Mouse (Mus musculus): ENCODE data around the gene Smim13.

Smim13 gene

DNA sequence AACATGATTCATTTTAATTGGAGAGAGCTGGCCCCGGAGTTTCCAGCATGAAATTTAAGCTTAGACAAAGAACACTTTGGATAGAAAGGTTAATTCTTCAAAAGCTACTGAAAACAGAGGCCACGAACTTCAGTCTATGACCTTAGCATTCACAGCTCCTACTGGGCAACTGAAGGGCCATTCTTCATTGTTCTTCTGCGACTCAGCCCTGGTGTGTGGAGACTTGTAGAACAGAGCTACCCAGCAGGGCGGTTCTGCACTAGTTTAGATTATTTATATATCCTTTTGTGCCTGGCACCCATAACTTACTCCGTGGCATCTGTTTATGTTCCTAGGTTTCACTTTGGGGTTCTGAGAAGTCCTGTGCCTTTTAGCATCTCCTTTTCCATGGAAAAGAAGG is 44.0 kb downstream of the Smim13 start:
- no peak for DNase-seq

DNA sequence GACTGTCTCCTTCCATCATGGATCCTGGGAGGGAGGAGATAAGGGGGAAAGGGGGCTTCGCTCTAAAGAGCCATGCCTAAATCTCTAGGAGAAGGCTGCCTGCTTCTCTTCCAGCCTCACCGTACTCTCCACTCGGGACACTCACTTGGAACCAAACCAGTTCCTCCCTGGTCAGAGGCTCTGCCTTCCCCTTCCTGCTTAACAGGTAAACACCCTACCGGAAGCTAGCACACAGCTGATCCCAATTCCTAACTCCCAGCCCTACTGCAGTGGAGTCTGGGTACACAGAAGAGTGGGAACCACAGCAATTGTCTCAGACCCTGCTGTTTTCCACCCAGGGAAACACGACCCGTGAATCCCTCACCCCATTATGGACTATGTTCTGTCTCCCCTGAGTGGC is 46.2 kb downstream of the Smim13 start:
- DNase-seq: no peak

DNA sequence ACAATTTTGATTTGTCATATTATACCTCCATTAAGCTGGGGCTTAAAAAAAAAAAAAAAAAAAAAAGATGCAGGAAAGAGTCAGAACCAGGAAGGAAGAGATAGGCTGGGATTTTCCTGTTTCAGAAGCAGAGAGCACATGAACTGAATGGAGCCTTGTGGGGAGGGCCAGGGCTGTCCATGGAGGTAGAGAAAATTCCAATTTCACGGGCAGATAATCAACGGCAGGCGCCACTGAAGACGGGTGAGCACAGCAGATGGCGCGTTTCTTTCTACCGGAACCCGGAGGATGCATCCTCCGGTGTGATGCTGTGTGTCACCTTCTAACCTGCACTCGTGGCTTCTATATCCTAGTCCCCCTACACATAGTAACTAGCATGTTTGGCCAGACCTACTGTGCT is 46.8 kb downstream of the Smim13 start:
- no peak for DNase-seq

DNA sequence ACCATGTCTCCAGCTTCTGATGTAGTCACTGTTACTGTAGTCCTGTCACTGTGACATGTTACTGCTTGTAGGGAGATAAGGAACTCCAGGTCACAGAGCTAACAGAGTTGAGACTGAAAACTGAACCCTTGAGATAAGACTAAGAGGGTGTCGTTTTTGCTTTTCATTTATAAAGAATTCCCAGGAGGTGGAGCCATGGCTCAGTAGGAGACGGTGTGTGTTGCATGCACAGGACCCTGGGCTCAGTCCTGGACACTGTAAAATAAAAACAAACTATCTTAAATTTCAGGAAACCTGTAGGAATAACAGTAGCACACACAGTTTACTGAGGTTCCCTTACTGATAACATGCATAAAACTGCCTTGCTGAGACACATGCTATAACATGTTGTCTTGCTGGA is 48.9 kb downstream of the Smim13 start:
- DNase-seq: no peak

DNA sequence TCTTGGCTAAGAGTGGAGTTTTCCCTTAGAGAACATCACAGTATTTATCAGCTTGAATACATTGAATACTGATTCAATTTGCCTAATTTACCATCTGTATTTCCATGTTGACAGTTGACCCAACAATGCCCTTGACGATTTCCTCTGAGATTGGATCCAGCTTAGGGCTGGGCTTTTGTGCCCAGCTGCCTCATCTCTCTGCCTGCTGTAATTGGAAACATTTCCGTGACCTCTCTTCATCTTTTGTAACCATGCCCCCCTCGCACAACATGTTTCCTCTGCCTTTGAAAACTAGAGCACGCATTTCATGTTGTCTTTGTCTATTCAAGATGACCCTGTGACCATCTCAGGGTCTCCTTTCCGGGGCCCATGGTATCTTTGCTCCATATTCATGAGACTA is 49.4 kb downstream of the Smim13 start:
- DNase-seq: no peak

DNA sequence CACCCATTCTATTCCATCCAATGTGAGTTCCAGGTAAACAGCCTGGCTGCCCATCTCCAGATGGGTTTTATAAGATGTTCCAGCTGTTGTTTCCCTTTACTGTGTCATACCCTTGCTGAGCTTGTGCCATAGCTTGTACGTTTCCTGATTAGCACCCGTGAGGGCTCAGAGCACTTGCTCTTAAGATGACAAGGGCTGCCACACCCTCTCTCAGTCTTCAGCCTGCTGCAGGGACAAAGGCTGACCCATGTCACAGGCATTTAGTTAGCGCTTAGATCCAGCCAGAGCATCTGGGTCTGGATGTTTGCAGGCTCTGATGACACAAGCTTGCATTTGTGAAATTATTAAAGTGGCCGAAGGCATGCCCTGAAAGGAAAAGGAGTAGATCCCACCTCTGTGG is 50.4 kb downstream of the Smim13 start:
- no peak for DNase-seq

DNA sequence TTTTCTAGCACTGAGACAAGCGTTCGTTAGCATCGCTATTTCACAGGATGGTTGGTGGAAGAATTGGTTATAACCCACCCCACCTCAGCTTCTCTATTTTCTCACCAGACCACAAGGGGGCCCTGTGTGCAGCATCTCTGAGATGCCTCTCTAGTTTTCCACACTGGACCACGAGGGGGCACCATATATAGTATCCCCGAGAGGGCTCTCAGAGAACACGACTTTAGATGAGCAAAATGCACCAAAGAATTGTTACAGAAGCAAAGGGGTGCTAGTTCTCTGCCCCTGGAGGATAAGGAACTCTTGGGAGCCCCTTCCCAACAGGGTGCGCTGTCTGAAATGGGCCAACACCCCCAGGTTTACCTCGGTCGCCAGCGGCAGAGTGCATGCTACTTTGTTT is 53.1 kb downstream of the Smim13 start:
- DNase-seq: peak; percentile 88

DNA sequence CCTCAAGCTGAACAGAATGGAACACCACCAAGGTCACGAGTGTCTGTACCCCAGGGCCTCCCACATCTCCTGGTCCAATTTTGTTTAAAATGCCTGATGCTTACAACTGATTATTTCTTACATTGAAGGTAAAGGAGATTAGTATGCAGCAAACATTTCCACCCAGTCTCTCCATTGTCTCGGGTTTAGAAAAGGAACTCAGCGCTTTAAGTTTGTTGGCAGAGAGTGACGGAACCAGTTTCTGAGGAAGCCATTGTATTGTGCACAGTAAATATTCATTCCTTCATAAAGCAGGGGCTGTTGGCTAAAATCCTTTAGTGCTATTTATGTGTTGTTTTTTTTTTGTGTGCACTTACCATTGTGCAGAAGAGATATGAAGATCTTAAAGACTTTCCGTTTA is 71.1 kb downstream of the Smim13 start:
- DNase-seq: no peak

DNA sequence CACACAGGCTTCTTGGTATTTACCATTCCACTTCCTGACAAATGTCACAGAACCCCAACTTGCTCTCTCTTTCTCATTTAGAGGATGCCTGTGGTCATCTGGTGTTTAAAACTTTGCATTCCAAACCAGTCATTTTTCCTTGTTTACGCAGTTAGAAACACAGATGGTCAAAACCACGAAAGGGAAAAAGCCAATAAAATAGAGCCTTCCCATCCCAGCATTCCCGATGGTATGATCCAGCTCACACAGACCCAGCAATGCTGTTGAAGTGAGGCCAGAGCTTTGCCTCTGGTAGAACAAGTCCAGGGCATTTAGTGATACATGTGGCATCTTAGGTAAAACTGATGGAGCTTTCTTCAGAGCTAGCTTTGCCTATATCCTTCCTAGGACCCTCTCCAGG is 71.8 kb downstream of the Smim13 start:
- DNase-seq: no peak

DNA sequence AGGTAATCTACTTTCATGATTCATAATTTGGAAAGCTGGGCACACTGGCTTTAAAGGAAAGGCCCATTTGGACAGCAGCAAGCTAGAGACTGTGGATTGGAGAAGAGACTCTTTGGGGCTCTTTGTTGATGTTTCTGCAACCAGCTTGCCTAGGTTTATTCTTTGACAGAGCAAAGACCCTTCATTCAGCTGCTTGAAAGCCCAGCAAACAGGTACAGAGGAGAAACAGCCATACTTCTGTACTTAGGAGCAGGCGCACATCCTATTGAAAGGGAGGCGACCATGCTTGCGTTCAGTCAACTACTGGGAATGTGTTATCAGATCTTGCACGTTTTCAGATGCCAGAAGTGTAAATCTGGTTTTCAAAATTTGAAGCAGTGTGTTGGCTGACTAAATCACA is 75.0 kb downstream of the Smim13 start:
- DNase-seq: no peak

DNA sequence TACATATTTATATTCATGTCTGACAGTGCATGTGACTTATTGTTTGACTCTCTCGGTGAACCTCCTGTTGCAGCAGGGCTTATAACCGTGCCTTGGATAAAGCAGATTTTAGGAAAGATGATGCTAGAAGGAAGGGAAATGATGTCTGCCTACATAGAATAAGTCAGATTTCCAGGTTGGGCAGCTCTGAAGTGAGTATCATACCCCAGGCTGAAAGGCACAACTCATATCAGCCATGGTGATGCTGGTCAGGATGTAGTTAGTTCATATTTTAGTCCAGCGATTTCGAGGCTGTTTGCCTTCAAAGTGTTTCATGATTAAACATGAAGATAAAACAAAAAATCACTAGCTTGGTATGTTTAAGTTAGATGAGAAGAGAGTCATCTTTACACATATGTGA is 75.7 kb downstream of the Smim13 start:
- no peak for DNase-seq

DNA sequence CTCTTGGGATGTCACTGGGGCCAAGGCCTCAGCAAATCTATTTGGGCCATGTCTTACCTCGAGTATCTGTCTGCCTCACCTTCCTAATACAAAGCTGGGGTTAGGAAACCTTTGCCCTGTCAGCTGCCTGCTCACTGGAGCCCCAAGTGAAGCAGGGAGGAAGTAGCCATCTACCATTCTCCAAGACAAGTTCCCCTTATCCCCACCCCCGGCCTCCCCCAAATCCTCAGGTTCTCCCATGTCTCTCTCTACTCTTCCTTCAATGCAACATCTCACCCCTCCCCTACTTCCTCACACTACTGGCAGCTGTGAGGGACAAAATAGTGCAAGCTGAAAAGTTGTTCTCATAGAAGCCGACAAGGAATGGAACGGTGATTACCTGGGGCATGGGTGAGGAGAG is 76.5 kb downstream of the Smim13 start:
- DNase-seq: no peak
